Mouse (Mus musculus): ENCODE data around the gene Nacc1. TPM values are rescaled to one million over a fixed set of nuclear protein-coding genes. Genes with fewer than 3 reads are reported as not detected.
"Not testable (repeated sequence)": the region's sequence is repeated elsewhere in the genome, so short reads cannot be mapped to it uniquely, and the experiment has no call there.

Gene Nacc1
- polyA plus RNA-seq, 1 experiment, result 7.0 TPM

DNA sequence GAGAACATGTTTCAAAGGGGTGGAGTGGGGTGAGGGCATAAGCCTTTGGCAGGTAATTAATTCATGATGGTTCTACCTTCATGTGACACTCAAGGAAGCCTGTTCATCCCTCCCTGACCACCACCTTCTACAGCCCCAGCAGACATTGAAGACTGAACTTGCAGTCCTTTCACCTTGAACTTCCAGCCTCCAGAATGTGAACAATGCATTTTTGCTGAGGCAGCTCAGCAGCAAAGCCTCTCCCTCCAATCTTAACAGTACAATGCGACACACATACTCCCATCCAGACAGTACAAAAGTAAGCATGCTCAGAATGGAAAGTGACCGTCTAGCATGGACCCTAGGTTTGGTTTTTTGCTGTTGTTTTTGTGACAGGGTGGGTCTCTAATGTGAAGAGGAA is 6.2 kb downstream of the Nacc1 start:
- TF ChIP-seq GATA1 (IDR thresholded peaks at IDR 0.05; ENCODE audit: low read length), result no peak
- no peak for TF ChIP-seq TAL1 (IDR thresholded peaks at IDR 0.05; ENCODE audit: low read length)
- Histone ChIP-seq H3K4me3 (replicated peaks) (no peak overlapping the region), H3K27me3 (ENCODE audit: control insufficient read depth) (no peaks in the 10 kb centered on the region), H3K4me1 (ENCODE audit: control insufficient read depth) (peaks cover 50% of the 10 kb centered on the region), H3K36me3 (ENCODE audit: control insufficient read depth) (peaks cover 68% of the 10 kb centered on the region), H3K9me3 (ENCODE audit: control insufficient read depth, low read length) (no peaks in the 10 kb centered on the region)

DNA sequence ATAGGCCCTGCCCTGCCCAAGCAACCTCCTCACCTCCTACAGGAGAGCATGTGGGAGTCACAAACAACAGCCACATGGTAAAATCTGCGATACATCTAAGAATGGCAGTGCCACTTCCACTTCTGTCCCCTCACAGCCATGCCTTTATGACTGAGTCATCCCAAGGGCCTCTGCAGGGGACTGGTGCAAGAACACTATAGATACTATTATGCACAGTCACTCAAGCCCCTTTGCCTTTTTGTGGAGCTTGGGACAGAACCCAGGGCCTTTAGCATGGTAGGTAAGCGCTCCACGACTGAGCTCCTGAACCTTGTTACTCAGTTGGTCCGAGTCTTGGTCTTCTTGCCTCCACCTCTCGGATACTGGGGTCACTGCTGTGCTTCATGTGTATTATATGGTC is 10.4 kb downstream of the Nacc1 start:
- peaks cover 80% of the 10 kb centered on the region for H3K36me3 ChIP-seq (ENCODE audit: control insufficient read depth)
- H3K4me3 ChIP-seq (replicated peaks), result no peak overlapping the region
- TF ChIP-seq GATA1 (IDR thresholded peaks at IDR 0.05; ENCODE audit: low read length), result no peak
- TF ChIP-seq TAL1 (IDR thresholded peaks at IDR 0.05; ENCODE audit: low read length), result no peak
- H3K27me3 ChIP-seq (ENCODE audit: control insufficient read depth), result no peaks in the 10 kb centered on the region
- no peaks in the 10 kb centered on the region for H3K9me3 ChIP-seq (ENCODE audit: control insufficient read depth, low read length)
- peaks cover 25% of the 10 kb centered on the region for H3K4me1 ChIP-seq (ENCODE audit: control insufficient read depth)

DNA sequence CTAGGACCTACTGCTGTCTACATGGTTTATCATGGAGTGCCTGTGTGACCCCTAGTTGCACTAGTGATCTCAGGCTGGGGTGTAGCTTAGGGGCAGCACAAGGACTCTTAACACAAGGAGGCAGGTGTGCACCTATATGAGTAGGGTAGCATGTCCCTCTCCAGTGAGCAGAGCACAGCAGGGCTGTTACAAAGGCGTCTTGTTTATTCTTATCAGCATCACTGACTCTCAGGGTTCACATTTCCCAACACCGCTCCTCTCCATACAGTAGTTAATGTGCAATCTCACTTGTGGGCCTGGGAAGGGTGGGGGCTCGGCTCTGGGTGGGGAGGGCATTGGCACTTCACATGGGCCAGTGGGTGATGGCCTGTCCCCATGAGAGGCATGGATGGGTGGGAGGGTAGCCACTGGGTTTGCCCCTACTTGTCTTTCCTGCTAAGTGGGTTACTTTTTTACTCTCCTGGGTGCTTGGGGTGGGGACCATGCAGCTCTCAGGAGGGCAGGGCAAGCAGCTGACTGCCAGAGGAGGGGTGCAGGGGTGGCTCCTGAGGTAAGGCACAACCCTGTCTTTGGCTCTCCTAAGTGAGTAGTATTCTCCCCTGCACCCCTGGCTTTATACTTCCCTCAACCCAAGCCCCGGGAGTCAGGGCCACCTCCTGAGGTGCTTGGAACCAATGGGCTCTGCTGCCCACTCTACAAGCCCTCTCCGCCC is 17.2 kb downstream of the Nacc1 start:
- not testable (repeated sequence) for H3K27me3 ChIP-seq (ENCODE audit: control insufficient read depth); H3K4me3 ChIP-seq (replicated peaks); H3K9me3 ChIP-seq (ENCODE audit: control insufficient read depth, low read length)
- Histone ChIP-seq H3K36me3 (ENCODE audit: control insufficient read depth) (peaks cover 72% of the 10 kb centered on the region), H3K4me1 (ENCODE audit: control insufficient read depth) (peaks cover 40% of the 10 kb centered on the region)

DNA sequence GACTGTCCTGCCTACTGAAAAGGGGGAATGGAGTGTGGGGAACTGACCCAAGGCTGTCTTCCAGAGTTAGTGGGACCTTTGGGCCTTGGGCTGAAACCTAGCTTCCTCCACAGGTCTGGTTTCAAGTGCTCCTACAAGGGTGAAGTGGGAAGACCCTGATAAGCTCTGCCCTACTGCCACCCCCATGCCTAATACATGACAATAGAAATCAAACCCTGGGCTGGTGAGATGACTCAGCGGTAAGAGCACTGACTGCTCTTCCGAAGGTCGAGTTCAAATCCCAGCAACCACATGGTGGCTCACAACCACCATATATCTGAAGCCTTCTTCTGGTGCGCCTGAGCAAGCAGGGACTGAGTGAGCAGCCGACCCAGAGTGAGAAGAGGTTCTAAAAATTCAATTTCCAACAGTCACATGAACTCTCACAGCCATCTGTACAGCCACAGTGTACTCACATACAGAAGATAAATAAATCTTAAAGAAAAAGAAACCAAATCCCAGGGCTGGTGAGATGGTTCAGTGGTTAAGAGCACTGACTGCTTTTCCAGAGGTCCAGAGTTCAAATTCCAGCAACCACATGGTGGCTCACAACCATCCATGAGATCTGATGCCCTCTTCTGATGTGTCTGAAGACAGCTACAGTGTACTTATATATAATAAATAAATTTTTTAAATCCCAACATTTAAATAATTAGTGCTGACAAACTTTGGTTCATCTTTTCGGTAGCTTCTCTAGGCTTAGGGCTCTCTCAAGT is 18.8 kb downstream of the Nacc1 start:
- Histone ChIP-seq H3K9me3 (ENCODE audit: control insufficient read depth, low read length) (no peaks in the 10 kb centered on the region), H3K36me3 (ENCODE audit: control insufficient read depth) (peaks cover 57% of the 10 kb centered on the region), H3K4me3 (replicated peaks) (no peak overlapping the region), H3K4me1 (ENCODE audit: control insufficient read depth) (peaks cover 51% of the 10 kb centered on the region), H3K27me3 (ENCODE audit: control insufficient read depth) (no peaks in the 10 kb centered on the region)
- TF ChIP-seq TAL1 (IDR thresholded peaks at IDR 0.05; ENCODE audit: low read length) (no peak), GATA1 (IDR thresholded peaks at IDR 0.05; ENCODE audit: low read length) (no peak)

DNA sequence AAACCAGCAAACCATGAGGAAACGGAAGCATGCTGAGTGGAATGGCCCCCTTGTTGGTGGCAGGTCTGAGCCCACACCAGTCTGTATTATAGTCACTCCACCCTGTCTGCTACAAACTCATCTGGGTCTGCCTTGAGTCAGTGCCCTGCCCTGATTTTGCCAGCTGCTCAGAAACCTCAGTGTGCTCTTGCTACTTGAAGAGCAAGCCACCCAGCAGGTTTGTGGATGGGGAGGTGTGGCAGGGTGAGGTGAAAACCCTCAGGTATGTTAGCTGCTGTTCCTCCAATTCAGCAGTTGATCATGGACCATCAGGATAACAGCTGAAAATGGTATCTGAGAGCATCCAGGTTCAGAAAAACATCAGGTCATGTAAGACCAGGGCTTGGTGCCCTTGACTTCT is 19.6 kb downstream of the Nacc1 start:
- Histone ChIP-seq H3K4me3 (replicated peaks) (no peak overlapping the region), H3K27me3 (ENCODE audit: control insufficient read depth) (no peaks in the 10 kb centered on the region), H3K4me1 (ENCODE audit: control insufficient read depth) (peaks cover 59% of the 10 kb centered on the region), H3K9me3 (ENCODE audit: control insufficient read depth, low read length) (no peaks in the 10 kb centered on the region), H3K36me3 (ENCODE audit: control insufficient read depth) (peaks cover 50% of the 10 kb centered on the region)
- no peak for TF ChIP-seq GATA1 (IDR thresholded peaks at IDR 0.05; ENCODE audit: low read length)
- no peak for TF ChIP-seq TAL1 (IDR thresholded peaks at IDR 0.05; ENCODE audit: low read length)

DNA sequence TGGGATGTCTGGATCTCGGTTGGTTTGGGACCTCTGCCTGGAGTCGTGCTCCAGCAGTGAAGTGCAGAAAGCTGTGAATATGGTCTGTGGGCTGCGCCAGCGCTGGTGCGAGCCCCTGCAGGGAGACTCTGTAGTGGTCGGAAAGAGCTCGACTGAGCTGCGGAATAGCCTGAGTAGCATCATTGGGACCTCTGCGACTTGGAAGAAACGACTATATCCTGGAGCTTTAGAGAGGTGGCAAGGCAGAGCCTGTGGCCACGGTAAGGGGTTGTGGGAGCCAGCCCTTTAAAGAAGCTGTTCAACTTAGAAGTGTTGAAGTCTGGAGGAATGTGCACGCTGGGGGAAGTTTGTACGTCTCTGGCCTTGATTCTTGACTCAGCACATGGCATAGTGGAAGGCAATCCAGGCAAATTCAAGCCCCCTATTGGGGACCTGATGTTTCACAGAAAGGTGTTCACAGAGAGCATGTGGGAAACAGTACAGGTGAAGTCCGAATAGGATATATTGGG is 22.2 kb downstream of the Nacc1 start:
- Histone ChIP-seq H3K4me3 (replicated peaks) (peak overlapping the region; percentile 92), H3K27me3 (ENCODE audit: control insufficient read depth) (no peaks in the 10 kb centered on the region), H3K9me3 (ENCODE audit: control insufficient read depth, low read length) (no peaks in the 10 kb centered on the region), H3K4me1 (ENCODE audit: control insufficient read depth) (peaks cover 81% of the 10 kb centered on the region), H3K36me3 (ENCODE audit: control insufficient read depth) (peaks cover 24% of the 10 kb centered on the region)
- TF ChIP-seq GATA1 (IDR thresholded peaks at IDR 0.05; ENCODE audit: low read length) (no peak), TAL1 (IDR thresholded peaks at IDR 0.05; ENCODE audit: low read length) (no peak)

DNA sequence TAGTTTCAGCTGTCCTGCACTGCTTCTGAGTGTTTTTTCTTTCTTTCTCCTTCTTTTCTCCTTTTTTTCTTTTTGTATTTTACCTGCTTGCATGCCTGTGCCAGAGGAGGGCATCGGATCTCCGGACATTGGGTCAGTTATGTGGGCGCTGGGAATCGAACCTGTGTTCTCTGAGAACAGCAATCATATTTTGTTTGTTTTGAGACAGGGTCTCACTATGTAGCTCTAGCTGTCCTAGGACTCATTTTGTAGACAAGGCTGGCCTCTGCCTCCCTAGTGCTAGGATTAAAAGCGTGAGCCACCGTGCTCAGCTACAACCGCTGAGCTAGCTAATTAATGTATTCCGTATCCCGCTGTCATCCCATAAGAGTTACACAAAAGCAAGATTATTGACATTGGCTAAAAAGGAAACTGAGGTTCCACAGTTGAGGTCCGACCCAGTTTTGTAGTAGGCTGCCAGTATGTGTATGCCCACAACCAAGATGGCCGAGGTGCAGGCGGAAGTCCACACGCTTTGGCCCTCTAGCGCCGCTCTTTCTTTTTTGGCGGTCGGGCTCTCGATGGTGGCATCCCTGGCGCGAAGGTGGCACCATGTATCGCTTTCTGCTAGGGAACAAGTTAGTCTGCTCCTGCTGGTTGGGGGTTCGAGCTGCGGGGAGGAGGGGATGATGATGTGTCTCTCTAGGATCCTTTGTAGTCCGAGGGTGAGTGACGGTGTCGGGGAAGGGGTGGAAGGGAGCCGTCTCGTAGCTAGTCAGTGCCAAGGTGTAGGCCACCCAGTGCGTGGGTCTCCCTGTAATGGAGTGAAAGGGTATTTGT is 22.9 kb downstream of the Nacc1 start:
- peaks cover 20% of the 10 kb centered on the region for H3K36me3 ChIP-seq (ENCODE audit: control insufficient read depth)
- H3K4me3 ChIP-seq (replicated peaks), result peak overlapping the region; percentile 92
- TF ChIP-seq GATA1 (IDR thresholded peaks at IDR 0.05; ENCODE audit: low read length), result no peak
- TF ChIP-seq TAL1 (IDR thresholded peaks at IDR 0.05; ENCODE audit: low read length), result no peak
- H3K9me3 ChIP-seq (ENCODE audit: control insufficient read depth, low read length), result no peaks in the 10 kb centered on the region
- H3K27me3 ChIP-seq (ENCODE audit: control insufficient read depth), result peaks cover 2% of the 10 kb centered on the region
- peaks cover 84% of the 10 kb centered on the region for H3K4me1 ChIP-seq (ENCODE audit: control insufficient read depth)

DNA sequence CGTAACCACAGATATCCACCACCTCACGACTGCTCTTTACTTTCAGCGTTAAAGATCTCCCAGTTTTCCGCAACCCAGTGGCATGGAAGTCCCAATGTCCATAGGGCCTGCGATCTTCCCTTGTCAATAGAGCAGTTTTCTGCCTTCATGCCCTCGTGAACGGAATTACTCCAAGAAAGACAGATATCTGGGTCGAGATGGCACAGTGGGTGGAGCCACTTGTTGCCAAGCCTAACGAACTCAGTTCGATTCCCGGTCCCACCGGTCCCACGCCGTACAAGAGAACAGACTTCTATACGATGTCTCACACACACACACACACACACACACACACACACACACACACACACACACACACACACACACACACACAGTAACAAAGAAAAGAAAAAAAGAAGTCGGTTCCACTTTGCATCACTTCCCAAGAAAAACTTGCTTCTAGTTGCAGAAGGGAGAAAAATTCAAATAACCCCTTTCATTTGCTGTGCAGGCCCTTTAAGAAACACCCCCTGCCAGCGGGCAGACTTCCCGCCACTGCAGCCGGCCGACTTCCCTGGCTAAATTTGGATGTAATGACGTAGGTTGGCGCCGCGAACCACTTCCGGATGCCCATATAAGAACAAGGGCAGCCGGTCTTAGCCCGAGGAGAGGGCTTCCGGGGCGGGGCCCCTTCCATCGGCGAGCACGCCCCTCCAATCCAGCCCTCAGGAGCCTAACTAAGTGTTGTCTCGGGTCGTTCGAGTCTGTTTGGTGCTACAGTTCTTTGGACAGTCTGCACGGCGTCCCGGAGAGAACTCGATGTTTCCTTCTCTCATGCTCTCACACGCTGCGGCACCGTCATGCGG is 24.0 kb downstream of the Nacc1 start:
- no peaks in the 10 kb centered on the region for H3K9me3 ChIP-seq (ENCODE audit: control insufficient read depth, low read length)
- TF ChIP-seq TAL1 (IDR thresholded peaks at IDR 0.05; ENCODE audit: low read length) (no peak), GATA1 (IDR thresholded peaks at IDR 0.05; ENCODE audit: low read length) (no peak)

More for the DNA sequence above, 24.0 kb downstream of the Nacc1 start:
- Histone ChIP-seq H3K36me3 (ENCODE audit: control insufficient read depth) (peaks cover 19% of the 10 kb centered on the region), H3K4me1 (ENCODE audit: control insufficient read depth) (peaks cover 93% of the 10 kb centered on the region), H3K27me3 (ENCODE audit: control insufficient read depth) (peaks cover 3% of the 10 kb centered on the region), H3K4me3 (replicated peaks) (peak overlapping the region; percentile 92)
